Mouse (Mus musculus) left cerebral cortex, adult 18-20 months (tissue): ENCODE data around the gene Gm20809. TPM values are rescaled to one million over a fixed set of nuclear protein-coding genes. Genes with fewer than 3 reads are reported as not detected.
"Not testable (repeated sequence)": the region's sequence is repeated elsewhere in the genome, so short reads cannot be mapped to it uniquely, and the experiment has no call there.

ENCODE experiments used
- DNase-seq, 2 experiments: peaks; one replicate each; pipeline ENCODE4 v3.0.0; 2021 to 2022; ENCODE audit warnings: low spot score in 2 of 2, mixed read lengths in 1 of 2
- long read RNA-seq, 2 experiments: library from polyadenylated mRNA; stranded (forward); transcript quantifications; one replicate each; pipeline ENCODE4 v2.0.0; 2021
- total RNA-seq, 2 experiments: library from RNA; stranded (reverse); gene quantifications; 2 replicates each; pipeline ENCODE4 v1.2.3; 2021

Gm20809 gene
- not detected for total RNA-seq
- long read RNA-seq, experiment 1 = 0 reads
- long read RNA-seq, experiment 2 = 0 reads

GRCm38 (mm10) chrY:24454757-24455156 is at the start of gene Gm20809:
Gene Gm20809, plus strand, starts transcription at chrY:24455057.
- DNase-seq = not testable (repeated sequence)
